Mouse (Mus musculus): ENCODE results near the gene Lgalsl. TPM values are rescaled to one million over a fixed set of nuclear protein-coding genes. Genes with fewer than 3 reads are reported as not detected.

Gene Lgalsl
- total and polyA plus RNA-seq, 3 experiments = 8.1 to 22.7 (median 16.4) TPM

GRCm38 (mm10) chr11:20794913-20795254 is 36.0 kb downstream of the Lgalsl start:
- peaks cover 11% of the 10 kb centered on the region for H3K9me3 ChIP-seq (replicated peaks; ENCODE audit: low read length)
- TF ChIP-seq EP300 (IDR thresholded peaks at IDR 0.05; ENCODE audit: low read length) = no peak
- no peak for TF ChIP-seq TBP (conservative IDR thresholded peaks at IDR 0.05; ENCODE audit: low read depth, low read length)
- no peak for TF ChIP-seq HCFC1 (IDR thresholded peaks at IDR 0.05; ENCODE audit: low read depth, low read length)
- no peak for TF ChIP-seq IRF4 (IDR thresholded peaks at IDR 0.05; ENCODE audit: low read depth, low read length)
- TF ChIP-seq SMC3 (IDR thresholded peaks at IDR 0.05; ENCODE audit: low read depth, low read length) = no peak
- TF ChIP-seq MXI1 (IDR thresholded peaks at IDR 0.05; ENCODE audit: low read depth, low read length) = no peak
- no peak; a peak in 1 of 4 replicates for TF ChIP-seq CTCF (conservative IDR thresholded peaks at IDR 0.05 in 1 of 2, IDR thresholded peaks at IDR 0.05 in 1 of 2; ENCODE audit: low read depth in 2 of 2, low read length in 2 of 2)
- TF ChIP-seq ZC3H11A (IDR thresholded peaks at IDR 0.05; ENCODE audit: low read depth, low read length) = no peak
- no peak for TF ChIP-seq KAT2A (IDR thresholded peaks at IDR 0.05; ENCODE audit: insufficient replicate concordance, low read length)
- no peak for TF ChIP-seq RAD21 (IDR thresholded peaks at IDR 0.05; ENCODE audit: low read depth, low read length)
- H3K9ac ChIP-seq (ENCODE audit: insufficient read depth, low read depth) = no peak overlapping the region
- no peak overlapping the region for H3K27ac ChIP-seq (ENCODE audit: insufficient read depth, low read depth)
- in situ Hi-C loops (cut with MboI; ENCODE audit: low pct_ligation_motif_present, low pct_unique_long_range_greater_than_20kb, low sequenced_read_pairs) = loop anchor here (5.0 to 10.0 kb wide), 3 partner anchors 122 to 670 kb away; no protein-coding TSS in a partner anchor
- no peaks in the 10 kb centered on the region for H3K79me2 ChIP-seq (replicated peaks; ENCODE audit: control insufficient read depth, extremely low read depth, insufficient read depth, poor library complexity, severe bottlenecking)
- dilution Hi-C loops (cut with MboI; ENCODE audit: extremely low pct_ligation_motif_present, extremely low pct_unique_long_range_greater_than_20kb, low sequenced_read_pairs) = no loop called here
- peaks cover 6 to 12% of the 10 kb centered on the region in 2 experiments for H3K4me1 ChIP-seq (ENCODE audit: control insufficient read depth in 1 of 2, insufficient read depth in 2 of 2)
- no peaks in the 10 kb centered on the region for H3K36me3 ChIP-seq (replicated peaks in 1 of 2; ENCODE audit: control insufficient read depth in 1 of 2, insufficient read depth in 1 of 2, low read length in 1 of 2)
- H3K4me2 ChIP-seq (ENCODE audit: insufficient read depth, low read depth, poor library complexity, severe bottlenecking) = peak overlapping the region; percentile 46
- H3K4me3 ChIP-seq (replicated peaks in 1 of 3; ENCODE audit: low read depth in 2 of 3, low read length in 2 of 3, poor library complexity in 1 of 3) = no peak overlapping the region
- H3K27me3 ChIP-seq (replicated peaks) = no peaks in the 10 kb centered on the region
- no peak for DNase-seq (ENCODE audit: extremely low read depth)

DNA sequence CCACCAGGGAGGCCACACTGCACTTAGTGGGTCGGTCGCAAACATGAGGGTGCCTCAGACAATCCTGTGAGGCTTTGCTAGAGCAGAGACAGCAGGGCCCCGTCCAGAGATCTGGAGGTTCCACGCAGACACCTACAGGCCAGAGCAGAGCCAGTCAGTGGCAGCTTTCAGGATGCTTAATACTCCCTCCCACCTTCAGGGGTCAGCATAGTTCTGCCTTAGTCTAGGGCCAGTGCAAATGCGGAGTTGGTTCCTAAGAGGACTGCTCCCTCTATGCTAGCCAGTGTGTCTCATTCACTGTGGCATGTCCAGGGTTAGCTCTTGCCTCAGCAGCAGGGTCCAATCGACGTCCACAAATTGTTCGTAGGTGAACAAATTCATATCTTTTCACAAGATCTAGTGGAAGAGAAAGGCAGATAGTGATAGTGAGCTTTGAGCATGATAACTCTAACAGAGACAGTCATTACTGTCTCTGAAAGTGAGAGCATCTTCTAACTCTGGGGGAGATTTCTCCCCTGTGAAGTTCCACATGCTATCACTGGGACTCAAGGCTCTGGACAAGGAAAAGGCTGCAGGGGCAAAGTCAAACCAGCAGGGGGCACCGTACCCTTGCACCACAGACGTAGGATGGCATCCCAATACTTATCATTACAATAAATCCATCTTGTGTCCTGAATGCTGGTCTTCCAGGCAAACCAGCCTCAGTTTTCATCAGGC is 36.5 kb downstream of the Lgalsl start:
- Histone ChIP-seq H3K4me2 (ENCODE audit: insufficient read depth, low read depth, poor library complexity, severe bottlenecking) (peak overlapping the region; percentile 46), H3K9me3 (replicated peaks; ENCODE audit: low read length) (peaks cover 11% of the 10 kb centered on the region), H3K9ac (ENCODE audit: insufficient read depth, low read depth) (no peak overlapping the region), H3K4me3 (replicated peaks in 1 of 3; ENCODE audit: low read depth in 2 of 3, low read length in 2 of 3, poor library complexity in 1 of 3) (no peak overlapping the region), H3K27ac (ENCODE audit: insufficient read depth, low read depth) (no peak overlapping the region), H3K27me3 (replicated peaks) (no peaks in the 10 kb centered on the region), H3K79me2 (replicated peaks; ENCODE audit: control insufficient read depth, extremely low read depth, insufficient read depth, poor library complexity, severe bottlenecking) (no peaks in the 10 kb centered on the region), H3K4me1 (ENCODE audit: control insufficient read depth in 1 of 2, insufficient read depth in 2 of 2) (peaks cover 6 to 12% of the 10 kb centered on the region in 2 experiments), H3K36me3 (replicated peaks in 1 of 2; ENCODE audit: control insufficient read depth in 1 of 2, insufficient read depth in 1 of 2, low read length in 1 of 2) (no peaks in the 10 kb centered on the region)
- dilution Hi-C loops (cut with MboI; ENCODE audit: extremely low pct_ligation_motif_present, extremely low pct_unique_long_range_greater_than_20kb, low sequenced_read_pairs) = no loop called here
- in situ Hi-C loops (cut with MboI; ENCODE audit: low pct_ligation_motif_present, low pct_unique_long_range_greater_than_20kb, low sequenced_read_pairs) = loop anchor here (5.0 to 10.0 kb wide), 3 partner anchors 123 to 670 kb away; no protein-coding TSS in a partner anchor
- TF ChIP-seq ZMIZ1 (IDR thresholded peaks at IDR 0.05; ENCODE audit: low read depth, low read length) (no peak), MAX (IDR thresholded peaks at IDR 0.05; ENCODE audit: low read length) (no peak), POLR2A (IDR thresholded peaks at IDR 0.05; ENCODE audit: low read depth, low read length) (no peak), HCFC1 (IDR thresholded peaks at IDR 0.05; ENCODE audit: low read depth, low read length) (no peak), RAD21 (IDR thresholded peaks at IDR 0.05; ENCODE audit: low read depth, low read length) (peak; percentile 98), EP300 (IDR thresholded peaks at IDR 0.05; ENCODE audit: low read length) (no peak), ZC3H11A (IDR thresholded peaks at IDR 0.05; ENCODE audit: low read depth, low read length) (peak; percentile 63; the same call in 1 of the 2 replicates), SMC3 (IDR thresholded peaks at IDR 0.05; ENCODE audit: low read depth, low read length) (peak; percentile 90), ELF1 (IDR thresholded peaks at IDR 0.05; ENCODE audit: low read depth, low read length) (0 out of 2 replicates have a peak, but pooled peaks have one; percentile 17), TCF12 (IDR thresholded peaks at IDR 0.05; ENCODE audit: low read depth, low read length) (0 out of 2 replicates have a peak, but pooled peaks have one; percentile 3), RCOR1 (conservative IDR thresholded peaks at IDR 0.05; ENCODE audit: low read depth, low read length) (no peak), ETS1 (conservative IDR thresholded peaks at IDR 0.05; ENCODE audit: low read depth, low read length) (no peak), IRF4 (IDR thresholded peaks at IDR 0.05; ENCODE audit: low read depth, low read length) (no peak; the same call in 1 of the 2 replicates), KAT2A (IDR thresholded peaks at IDR 0.05; ENCODE audit: insufficient replicate concordance, low read length) (no peak), CTCF (conservative IDR thresholded peaks at IDR 0.05 in 1 of 2, IDR thresholded peaks at IDR 0.05 in 1 of 2; ENCODE audit: low read depth in 2 of 2, low read length in 2 of 2) (peak; percentile 88 to 97), USF1 (IDR thresholded peaks at IDR 0.05; ENCODE audit: low read depth, low read length) (no peak), USF2 (conservative IDR thresholded peaks at IDR 0.05; ENCODE audit: low read depth, low read length) (no peak)
- peak; percentile 90 for DNase-seq (ENCODE audit: extremely low read depth)

All from CH12.LX (cell line).